Mouse (Mus musculus) gastrocnemius, postnatal 25 days (tissue): ENCODE data around the gene Zbtb12. TPM values are rescaled to one million over a fixed set of nuclear protein-coding genes. Genes with fewer than 3 reads are reported as not detected.
"Not testable (repeated sequence)": the region's sequence is repeated elsewhere in the genome, so short reads cannot be mapped to it uniquely, and the experiment has no call there.

Source experiments
- DNase-seq: peaks from one replicate; pipeline ENCODE4 v3.0.0; 2022
- total RNA-seq, 2 experiments: library from RNA; stranded (reverse); gene quantifications; 1 replicate in 1 of 2; 2 replicates in 1 of 2; pipeline ENCODE4 v1.2.3; 2021

Gene Zbtb12
- total RNA-seq, 2 experiments from 2014 or later: 5.0 to 5.2 TPM

- DNase-seq: not testable (repeated sequence)
These were observed 22.7 kb downstream of the Zbtb12 start for GRCm38 (mm10) chr17:34901948-34902347.

- no peak for DNase-seq
These were observed 23.6 kb downstream of the Zbtb12 start for GRCm38 (mm10) chr17:34902895-34903294.

- no peak for DNase-seq
These were observed 31.7 kb downstream of the Zbtb12 start for GRCm38 (mm10) chr17:34910982-34911381.

- DNase-seq: peak; percentile 49
These were observed 32.7 kb downstream of the Zbtb12 start for GRCm38 (mm10) chr17:34911945-34912351.

- no peak for DNase-seq
These were observed 34.8 kb downstream of the Zbtb12 start, which contains the start of gene Slc44a4 for GRCm38 (mm10) chr17:34913930-34914665. Slc44a4 (plus strand) TSS chr17:34914466.

DNA sequence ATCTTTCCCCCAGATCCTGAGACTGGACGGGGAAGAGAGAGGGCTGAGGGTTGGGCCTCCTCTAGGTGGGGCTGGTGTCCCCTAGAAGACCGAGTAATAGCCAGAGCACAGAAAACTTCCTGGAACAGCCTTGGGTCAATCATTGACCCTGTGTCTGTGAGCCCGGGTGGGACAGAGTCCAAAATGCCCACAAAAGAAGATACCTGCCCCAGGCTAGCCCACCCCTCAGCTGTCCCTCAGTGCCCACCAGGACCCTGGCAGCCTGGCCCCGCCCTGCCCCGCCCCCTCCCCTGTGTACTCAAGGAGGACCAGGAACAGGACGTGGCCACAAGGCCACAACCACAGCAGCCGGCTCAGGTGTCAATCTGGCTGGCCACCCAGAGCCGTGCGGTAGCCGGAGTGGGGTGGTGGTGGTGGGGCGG is 36.1 kb downstream of the Zbtb12 start:
- peak; percentile 44 for DNase-seq

GRCm38 (mm10) chr17:34916316-34916715 is 37.0 kb downstream of the Zbtb12 start:
- DNase-seq: peak; percentile 6

GRCm38 (mm10) chr17:34917188-34917587 is 37.9 kb downstream of the Zbtb12 start:
- no peak for DNase-seq

GRCm38 (mm10) chr17:34922939-34923338 is 43.7 kb downstream of the Zbtb12 start:
- DNase-seq: no peak

- DNase-seq: no peak
These were observed 45.0 kb downstream of the Zbtb12 start for GRCm38 (mm10) chr17:34924258-34924657.

GRCm38 (mm10) chr17:34927306-34928019 is 48.2 kb downstream of the Zbtb12 start:
- no peak for DNase-seq

DNA sequence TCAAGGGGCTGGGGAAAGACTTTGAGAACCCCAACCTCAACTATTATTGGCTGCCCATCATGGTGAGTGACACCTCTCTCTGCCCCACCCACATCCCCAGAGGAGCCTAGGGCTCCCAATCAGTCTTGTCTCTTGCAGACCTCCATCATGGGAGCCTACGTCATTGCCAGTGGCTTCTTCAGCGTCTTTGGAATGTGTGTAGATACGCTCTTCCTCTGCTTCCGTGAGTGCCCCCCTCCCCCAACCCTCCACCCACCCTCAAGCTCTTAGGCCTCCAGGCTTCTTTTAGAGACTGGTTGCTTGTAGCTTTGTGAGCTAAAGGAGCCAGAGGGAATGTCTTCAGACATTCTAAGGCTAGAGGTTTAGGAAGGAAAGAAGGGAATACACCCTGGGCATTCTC is 49.6 kb downstream of the Zbtb12 start:
- DNase-seq: no peak

DNA sequence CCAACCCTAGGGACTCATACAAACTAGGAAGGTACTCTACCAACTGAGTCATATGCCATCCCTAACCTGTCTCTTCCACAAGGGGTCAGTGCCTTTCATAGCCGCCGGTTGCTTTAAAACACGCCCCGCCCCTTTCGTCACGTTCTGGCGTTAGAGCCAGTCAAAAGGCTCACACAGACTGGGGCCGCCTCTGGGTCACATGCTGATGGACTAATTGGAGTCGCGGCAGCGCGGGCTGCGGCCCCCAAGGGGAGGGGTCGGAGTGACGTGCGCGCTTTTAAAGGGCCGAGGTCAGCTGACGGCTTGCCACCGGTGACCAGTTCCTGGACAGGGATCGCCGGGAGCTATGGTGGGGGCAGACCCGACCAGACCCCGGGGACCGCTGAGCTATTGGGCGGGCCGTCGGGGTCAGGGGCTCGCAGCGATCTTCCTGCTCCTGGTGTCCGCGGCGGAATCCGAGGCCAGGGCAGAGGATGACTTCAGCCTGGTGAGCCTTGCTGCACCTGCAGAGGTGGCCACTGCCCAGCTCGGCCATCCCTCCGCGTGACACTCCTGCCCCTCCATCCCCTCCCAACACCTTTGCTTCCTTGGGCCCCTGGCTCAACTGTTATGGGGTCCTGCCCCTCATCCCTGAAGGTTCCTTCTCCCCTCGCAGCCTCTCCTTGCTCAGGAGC is 51.9 kb downstream of the Zbtb12 start, which contains the start of gene Neu1:
TSS of gene Neu1 (plus strand) at position 193 of the 674 bp plus-strand sequence.
- peak; percentile 98 for DNase-seq

GRCm38 (mm10) chr17:34931735-34932098 is 52.4 kb downstream of the Zbtb12 start:
- no peak for DNase-seq

DNA sequence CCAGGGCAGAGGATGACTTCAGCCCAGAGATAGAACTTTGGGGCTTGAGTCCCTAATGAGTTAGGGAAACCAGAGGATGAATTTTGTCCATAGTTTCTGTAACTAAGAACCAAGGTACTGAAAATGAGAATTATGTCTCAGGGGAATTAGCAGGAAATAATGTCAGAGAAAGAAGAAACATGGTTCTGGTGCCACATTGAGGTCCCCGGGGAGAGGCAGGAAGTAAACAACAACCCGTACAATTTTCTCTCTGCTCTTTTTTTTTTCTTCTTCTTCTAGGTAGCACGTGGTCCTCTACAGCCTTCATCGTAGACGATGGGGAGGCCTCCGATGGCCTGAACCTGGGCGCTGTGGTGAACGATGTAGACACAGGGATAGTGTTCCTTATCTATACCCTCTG is 53.0 kb downstream of the Zbtb12 start:
- DNase-seq: no peak

GRCm38 (mm10) chr17:34934031-34934430 is 54.7 kb downstream of the Zbtb12 start:
- DNase-seq: no peak

GRCm38 (mm10) chr17:34934830-34935229 is 55.5 kb downstream of the Zbtb12 start:
- no peak for DNase-seq

- no peak for DNase-seq
These were observed 58.8 kb downstream of the Zbtb12 start for GRCm38 (mm10) chr17:34937960-34938505.

GRCm38 (mm10) chr17:34941344-34942041 is 62.2 kb downstream of the Zbtb12 start:
- DNase-seq: no peak

GRCm38 (mm10) chr17:34943128-34943815 is 64.0 kb downstream of the Zbtb12 start:
- DNase-seq: no peak

- no peak for DNase-seq
These were observed 65.1 kb downstream of the Zbtb12 start for GRCm38 (mm10) chr17:34944362-34944761.
